Mouse (Mus musculus) lung, postnatal 0 days (tissue): ENCODE data around the gene Olfr329-ps. TPM values are rescaled to one million over a fixed set of nuclear protein-coding genes. Genes with fewer than 3 reads are reported as not detected.
"Not testable (repeated sequence)": the region's sequence is repeated elsewhere in the genome, so short reads cannot be mapped to it uniquely, and the experiment has no call there.

Source experiments
- ATAC-seq: fragments of 200-750 bp; cut with Nextera tagmentation; 2 replicates; pipeline ENCODE4 v1.8.0; 2017; ENCODE audit warnings: moderate library complexity
- DNase-seq: peaks from one replicate; pipeline ENCODE4 v3.0.0-alpha.2; 2016; ENCODE audit warnings: low spot score
- H3K27ac ChIP-seq: fragments of 300-500 bp; sonication (generic); 2 replicates; pipeline ENCODE4 v1.5.1; 2014; ENCODE audit warnings: antibody characterized with exemption, mild to moderate bottlenecking, low read length, mixed read lengths
- H3K27me3 ChIP-seq: fragments of 300-500 bp; sonication (generic); replicated peaks from 2 replicates; pipeline ENCODE4 v1.6.1; 2014; ENCODE audit warnings: low read length, mixed read lengths; ENCODE audit not compliant: insufficient read depth
- H3K36me3 ChIP-seq: fragments of 300-500 bp; sonication (generic); 2 replicates; pipeline ENCODE4 v1.6.1; 2014; ENCODE audit warnings: low read length, mixed read lengths; ENCODE audit not compliant: insufficient read depth
- H3K4me1 ChIP-seq: fragments of 300-500 bp; sonication (generic); 2 replicates; pipeline ENCODE4 v1.6.1; 2014; ENCODE audit warnings: antibody characterized with exemption, low read depth, low read length, mixed read lengths; ENCODE audit not compliant: insufficient read depth
- H3K4me2 ChIP-seq: fragments of 300-500 bp; sonication (generic); replicated peaks from 2 replicates; pipeline ENCODE4 v1.6.1; 2014; ENCODE audit warnings: low read depth, mild to moderate bottlenecking, low read length, moderate library complexity, mixed read lengths
- H3K4me3 ChIP-seq: fragments of 300-500 bp; sonication (generic); 2 replicates; pipeline ENCODE4 v1.5.1; 2014; ENCODE audit warnings: low read depth, low read length
- H3K9ac ChIP-seq: fragments of 300-500 bp; sonication (generic); replicated peaks from 2 replicates; pipeline ENCODE4 v1.6.1; 2014; ENCODE audit warnings: low read depth, mild to moderate bottlenecking
- H3K9me3 ChIP-seq: fragments of 300-500 bp; sonication (generic); 2 replicates; pipeline ENCODE4 v1.6.1; 2016; ENCODE audit warnings: low read length, mixed read lengths
- CTCF ChIP-seq: IDR thresholded peaks from 2 replicates; pipeline ENCODE4 v1.5.1; 2016; ENCODE audit warnings: antibody characterized with exemption, mild to moderate bottlenecking
- EP300 ChIP-seq: IDR thresholded peaks from 2 replicates; pipeline ENCODE4 v1.6.1; 2016; ENCODE audit warnings: antibody characterized with exemption, mild to moderate bottlenecking, control low read depth
- WGBS: fragments of 180-500 bp; shearing (Covaris S2); extraction: QIAGEN DNeasy Blood & Tissue Kit; methylation state at CpG from one replicate; pipeline ENCODE4 v1.1.7; 2014; 5-methylcytosine and 5-hydroxymethylcytosine counted together
- polyA plus RNA-seq: library from polyadenylated mRNA; unstranded; fragments of >200 nt; fragmentation: Nextera tagmentation; extraction: Ambion mirVana; gene quantifications from 2 replicates; pipeline ENCODE4 v1.2.1, GENCODE M21; 2015

The Olfr329-ps gene
- polyA plus RNA-seq, 1 experiment from 2014 or later: not detected

DNA sequence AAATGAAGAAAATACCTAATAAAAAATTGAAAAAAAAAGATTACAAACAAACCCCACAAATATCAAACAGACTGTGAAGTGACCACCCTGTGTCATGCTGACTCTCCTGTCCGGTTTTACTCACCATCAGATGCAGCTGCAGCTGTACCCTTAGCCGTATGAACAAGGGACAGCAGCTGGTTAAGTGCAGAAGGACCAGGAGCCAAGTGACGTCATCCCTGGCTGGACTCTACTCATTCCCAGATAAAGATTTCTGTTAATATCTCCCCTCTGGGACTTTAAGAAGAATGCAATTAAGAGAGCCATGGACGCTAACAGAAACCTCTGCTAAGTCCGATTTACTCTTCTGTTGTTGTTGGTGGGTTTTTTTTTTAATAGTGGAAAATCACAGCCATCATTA, 24.2 kb upstream of the Olfr329-ps start, which contains the start of gene Olfr224:
TSS of gene Olfr224 (minus strand) at position 149 of the 400 bp plus-strand sequence.
- Histone ChIP-seq H3K9ac (no peak within 1 kb of the TSS), H3K4me3 (no peak within 1 kb of the TSS), H3K4me1 (no peaks in the 10 kb centered on the region), H3K4me2 (no peak within 1 kb of the TSS), H3K27ac (no peak within 1 kb of the TSS), H3K36me3 (no peaks in the 10 kb centered on the region), H3K27me3 (no peaks in the 10 kb centered on the region), H3K9me3 (no peaks in the 10 kb centered on the region)
- ATAC-seq (no peak), DNase-seq (no peak)
- WGBS: 60% methylated on average over 5 of the region's 5 CpGs
- no peak for TF ChIP-seq CTCF
- TF ChIP-seq EP300: no peak

DNA sequence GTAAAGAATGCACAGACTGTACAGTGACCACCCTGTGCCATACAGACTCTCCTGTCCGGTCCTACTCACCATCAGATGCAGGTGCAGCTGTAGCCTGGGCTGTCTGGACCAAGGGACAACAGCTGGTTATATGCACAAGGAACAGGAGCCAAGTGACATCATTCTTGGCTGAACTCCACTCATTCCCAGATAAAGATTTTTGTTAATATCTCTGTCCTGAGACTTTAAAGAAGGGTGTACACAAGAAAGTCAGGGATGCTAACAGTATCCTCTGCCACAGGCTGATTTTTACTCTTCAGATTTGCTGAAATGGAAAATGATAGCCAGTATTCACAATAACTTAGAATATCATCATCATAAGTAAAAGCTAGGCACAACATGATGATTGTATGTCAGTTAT, 9.3 kb upstream of the Olfr329-ps start, which contains the start of gene Olfr328:
TSS of gene Olfr328 (minus strand) at position 101 of the 400 bp plus-strand sequence.
- no peak within 1 kb of the TSS for H3K27ac ChIP-seq
- H3K9me3 ChIP-seq: no peaks in the 10 kb centered on the region
- TF ChIP-seq EP300: no peak
- DNase-seq (no peak), ATAC-seq (no peak)
- WGBS: 77% methylated on average over 1 of the region's 1 CpGs
- no peak within 1 kb of the TSS for H3K4me3 ChIP-seq
- no peaks in the 10 kb centered on the region for H3K4me1 ChIP-seq
- H3K4me2 ChIP-seq: no peak within 1 kb of the TSS
- H3K36me3 ChIP-seq: no peaks in the 10 kb centered on the region
- H3K9ac ChIP-seq: no peak within 1 kb of the TSS
- H3K27me3 ChIP-seq: no peaks in the 10 kb centered on the region

DNA sequence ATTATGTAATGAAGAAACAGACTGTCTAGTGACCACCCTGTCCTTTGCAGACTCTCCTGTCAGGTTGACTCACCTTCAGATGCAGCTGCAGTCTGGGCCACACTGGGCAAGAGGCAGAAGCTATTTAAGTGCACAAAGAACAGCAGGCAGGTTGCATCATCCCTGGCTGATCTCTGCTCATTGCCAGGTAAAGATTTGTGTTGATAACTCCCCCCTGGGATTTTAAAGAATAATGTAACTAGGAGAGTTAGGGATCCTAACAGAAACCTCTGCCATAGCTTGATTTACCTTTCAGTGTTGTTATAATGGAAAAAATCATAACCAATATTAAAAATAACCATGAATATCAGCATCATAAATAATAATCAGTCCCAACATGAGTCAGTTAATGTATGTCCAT, 11.5 kb downstream of the Olfr329-ps start, which contains the start of gene Olfr330:
TSS of gene Olfr330 (minus strand) at position 101 of the 400 bp plus-strand sequence.
- not testable (repeated sequence) for H3K9me3 ChIP-seq, DNase-seq, H3K36me3 ChIP-seq, H3K27ac ChIP-seq, H3K4me3 ChIP-seq, H3K4me2 ChIP-seq, ATAC-seq, H3K4me1 ChIP-seq, H3K27me3 ChIP-seq, H3K9ac ChIP-seq

DNA sequence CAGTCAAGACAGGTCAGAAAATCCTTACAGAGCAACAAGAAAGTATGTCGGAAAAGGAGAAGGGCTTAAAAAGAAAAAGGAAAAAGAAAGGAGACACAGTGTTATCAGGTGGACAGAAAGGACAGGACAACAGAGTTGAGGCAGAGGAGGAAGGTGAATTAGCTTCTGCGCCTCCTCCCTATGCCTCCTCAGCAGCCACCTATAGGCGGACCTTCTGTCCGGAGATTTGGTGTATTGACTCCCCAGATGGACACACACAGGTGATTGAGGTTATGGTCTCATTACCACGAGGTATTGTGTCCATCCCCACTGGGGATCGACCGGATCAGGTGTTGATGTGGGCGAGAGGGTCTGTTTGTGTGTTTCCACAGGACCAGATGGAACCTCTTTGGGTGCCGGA, 26.5 kb downstream of the Olfr329-ps start:
- 86% methylated on average over 6 of the region's 9 CpGs for WGBS
- ATAC-seq, H3K36me3 ChIP-seq, DNase-seq, H3K9me3 ChIP-seq, H3K4me3 ChIP-seq, H3K4me1 ChIP-seq, H3K27me3 ChIP-seq, H3K27ac ChIP-seq, H3K9ac ChIP-seq, H3K4me2 ChIP-seq: not testable (repeated sequence)

DNA sequence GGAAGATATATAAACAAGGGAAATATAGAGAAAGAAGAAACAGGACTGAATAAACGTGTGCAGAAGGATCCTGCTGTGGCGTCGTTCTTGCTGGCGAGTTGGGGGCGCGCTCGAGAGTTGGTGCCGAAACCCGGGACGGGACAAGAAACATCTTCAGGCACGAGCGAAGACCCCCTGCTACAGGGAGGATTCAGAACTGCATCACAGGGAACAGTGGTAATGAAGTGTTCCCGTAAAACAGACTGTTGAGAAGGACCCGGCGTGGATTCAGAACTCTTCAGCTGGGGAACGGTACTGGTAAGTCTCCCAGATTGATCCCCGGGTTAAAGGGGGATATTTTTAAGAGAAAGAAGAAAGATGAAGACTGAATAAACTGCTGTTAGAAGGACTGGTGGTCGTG, 27.3 kb downstream of the Olfr329-ps start:
- 92% methylated on average over 17 of the region's 18 CpGs for WGBS
- not testable (repeated sequence) for H3K4me3 ChIP-seq, H3K4me2 ChIP-seq, H3K36me3 ChIP-seq, H3K9ac ChIP-seq, H3K27ac ChIP-seq, DNase-seq, H3K27me3 ChIP-seq, ATAC-seq, H3K9me3 ChIP-seq, H3K4me1 ChIP-seq

DNA sequence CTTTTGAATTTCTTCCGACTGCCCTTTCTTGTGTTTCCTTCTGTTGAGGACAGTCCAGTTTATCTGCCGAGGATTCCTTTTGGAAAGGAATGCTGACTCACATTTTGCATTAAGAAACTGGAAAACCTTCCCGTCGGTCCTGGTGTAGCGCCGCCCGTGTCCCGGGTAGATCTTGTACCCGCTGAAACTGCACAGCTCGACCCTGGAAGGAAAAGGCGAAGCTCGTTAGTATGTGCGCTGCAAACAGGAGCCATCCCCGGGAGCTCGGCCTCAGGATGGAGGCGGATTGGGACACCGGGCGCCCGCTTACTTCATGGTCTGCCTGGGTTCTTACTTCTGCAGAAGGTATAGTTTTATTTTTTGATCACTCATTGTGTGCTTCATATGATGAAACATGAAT, 37.2 kb downstream of the Olfr329-ps start:
- not testable (repeated sequence) for H3K27me3 ChIP-seq, H3K4me3 ChIP-seq, ATAC-seq, H3K9me3 ChIP-seq, H3K27ac ChIP-seq, H3K4me1 ChIP-seq, H3K4me2 ChIP-seq, H3K36me3 ChIP-seq, DNase-seq, H3K9ac ChIP-seq
- WGBS: 80% methylated on average over 19 of the region's 19 CpGs

DNA sequence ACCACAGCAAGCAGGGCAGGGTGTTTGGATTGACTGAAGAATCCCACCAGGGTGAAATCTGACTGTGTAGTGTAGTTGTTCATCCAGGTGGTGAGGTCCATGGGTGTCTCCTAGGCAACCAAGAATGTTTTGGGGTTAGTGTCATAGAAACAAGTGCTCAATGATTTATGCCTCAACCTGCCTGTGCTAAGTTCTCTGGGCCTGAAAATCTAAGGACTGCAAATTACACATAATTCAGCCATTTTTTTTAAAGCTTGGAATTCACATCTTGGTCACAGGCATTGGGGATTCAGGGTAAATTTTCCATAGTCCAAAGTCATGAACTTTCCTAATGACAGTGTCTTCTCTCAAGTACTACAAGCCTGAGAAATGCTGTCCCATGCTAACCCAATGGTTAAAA, 43.8 kb downstream of the Olfr329-ps start, which contains the start of gene Olfr331:
TSS of gene Olfr331 (minus strand) at position 101 of the 400 bp plus-strand sequence.
- H3K27ac ChIP-seq, DNase-seq, H3K4me2 ChIP-seq, H3K9me3 ChIP-seq, H3K4me1 ChIP-seq, H3K4me3 ChIP-seq, H3K27me3 ChIP-seq, H3K9ac ChIP-seq, H3K36me3 ChIP-seq, ATAC-seq: not testable (repeated sequence)
